20 mouse cellular contexts compared by ENCODE assay signal in genomic region chr11:83045642-83046041, GRCm38 (mm10). TPM values are rescaled to one million over a fixed set of nuclear protein-coding genes. Genes with fewer than 3 reads are reported as not detected.
DNase-seq lines count a peak whose midpoint lies in the region; ATAC-seq and TF ChIP-seq lines count a peak whose summit lies in the region.
"Had no signal": no experiment of that assay in that cellular context is flagged by ENCODE, and none has a peak within 500 bp of the region (broad histone marks: within the 10 kb centered on the region; RNA-seq: fewer than 3 reads in every experiment).

No protein-coding gene starts in this region.

- H3K9me3 ChIP-seq in midbrain, embryonic 10.5 days (replicated peaks) = peaks cover 3% of the 10 kb centered on the region; the same call in 1 of the 2 replicates
- H3K9me3 ChIP-seq: embryonic facial prominence, embryonic 13.5 days; heart, embryonic 10.5 days; hindbrain, embryonic 15.5 days; neural tube, embryonic 15.5 days had no signal

- H3K36me3 ChIP-seq in midbrain, embryonic 10.5 days = no peaks in the 10 kb centered on the region
- H3K36me3 ChIP-seq: embryonic facial prominence, embryonic 13.5 days; heart, embryonic 10.5 days; hindbrain, embryonic 15.5 days; neural tube, embryonic 15.5 days had no signal

- H3K4me3 ChIP-seq in bone marrow macrophage, adult 2 months (ENCODE audit: insufficient read depth, low read length) = no peak overlapping the region
- H3K4me3 ChIP-seq in midbrain, embryonic 10.5 days = no peak overlapping the region
- H3K4me3 ChIP-seq: embryonic facial prominence, embryonic 13.5 days; heart, embryonic 10.5 days; hindbrain, embryonic 15.5 days; neural tube, embryonic 15.5 days had no signal

- intact Hi-C loops in heart, postnatal 25 days (cut with DNase I) = loop anchor here (5.0 kb wide), 1 partner anchor 152 kb away; no protein-coding TSS in a partner anchor

- no peaks in the 10 kb centered on the region for H3K27me3 ChIP-seq in midbrain, embryonic 10.5 days (ENCODE audit: low read depth, poor library complexity, severe bottlenecking)
- H3K27me3 ChIP-seq: embryonic facial prominence, embryonic 13.5 days; hindbrain, embryonic 15.5 days; neural tube, embryonic 15.5 days had no signal

- no peak for TF ChIP-seq CTCF in bone marrow macrophage, adult 2 months (IDR thresholded peaks at IDR 0.05; ENCODE audit: low read depth, low read length)

- WGBS in midbrain, embryonic 10.5 days = 85% methylated on average over 3 of the region's 3 CpGs

- TF ChIP-seq POLR2A in bone marrow macrophage, adult 2 months (IDR thresholded peaks at IDR 0.05; ENCODE audit: borderline replicate concordance, low read depth, low read length) = no peak

- peak; percentile 86 for DNase-seq in heart, adult 11 months
- DNase-seq in heart, postnatal 25 days (ENCODE audit: low spot score) = no peak
- DNase-seq in 416B (ENCODE audit: low read depth) = peak; percentile 46
- no peak for DNase-seq in midbrain, embryonic 10.5 days (ENCODE audit: low spot score)
- DNase-seq in spleen, adult 18-20 months = no peak
- DNase-seq: cerebellum, adult 2 months; cerebellum, postnatal 25 days; embryo, embryonic 11 days; kidney, adult 8-10 months; kidney, postnatal 10 days; lung, adult 2 months; lung, postnatal 4 days; thymus, postnatal 14 days had no signal

- ATAC-seq in monocyte, adult 5-6 weeks (replicated peaks; ENCODE audit: insufficient number of reproducible peaks, low FRiP score, low TSS enrichment, poor library complexity, severe bottlenecking) = peak; percentile 47; the same call in 1 of the 2 replicates
- ATAC-seq: forebrain, embryonic 14.5 days had no signal

- H3K27ac ChIP-seq in bone marrow macrophage, adult 2 months (ENCODE audit: insufficient read depth, low read depth, low read length) = peak overlapping the region; percentile 95
- no peak overlapping the region for H3K27ac ChIP-seq in midbrain, embryonic 10.5 days (replicated peaks)
- H3K27ac ChIP-seq: embryonic facial prominence, embryonic 13.5 days; heart, embryonic 10.5 days; hindbrain, embryonic 15.5 days; neural tube, embryonic 15.5 days had no signal

- H3K4me1 ChIP-seq in bone marrow macrophage, adult 2 months (ENCODE audit: control insufficient read depth, insufficient read depth, low read length) = peaks cover 26% of the 10 kb centered on the region
- no peaks in the 10 kb centered on the region for H3K4me1 ChIP-seq in midbrain, embryonic 10.5 days
- H3K4me1 ChIP-seq: embryonic facial prominence, embryonic 13.5 days; heart, embryonic 10.5 days; hindbrain, embryonic 15.5 days; neural tube, embryonic 15.5 days had no signal

RNA-seq across cellular contexts. Expression of gene Slfn2, which starts 19.3 kb away (rescaled TPM):
- total RNA-seq in heart, postnatal 25 days (2021) = 1 to 10 TPM; 3.2 to 3.8 TPM
- 346 and 355 TPM in 2 replicates for polyA plus RNA-seq in bone marrow macrophage, adult 2 months (2012; ENCODE audit: insufficient read depth, insufficient read length, missing spikeins)
- total RNA-seq in monocyte, adult 5-6 weeks (2017) = 546 to 771 TPM (median 642 TPM) in 3 replicates
- polyA plus RNA-seq in midbrain, embryonic 10.5 days (2016; fragmentation: Nextera tagmentation; extraction: Ambion mirVana) = 0.85 and 1.6 TPM in 2 replicates

RNA-seq across cellular contexts. Expression of gene Slfn8, which starts 25.0 kb away (rescaled TPM):
- under 1 TPM; 0.55 to 0.89 TPM for total RNA-seq in heart, postnatal 25 days (2021)
- 63.6 and 69.5 TPM in 2 replicates for polyA plus RNA-seq in bone marrow macrophage, adult 2 months (2012; ENCODE audit: insufficient read depth, insufficient read length, missing spikeins)
- 32.7 to 79.3 TPM (median 34.1 TPM) in 3 replicates for total RNA-seq in monocyte, adult 5-6 weeks (2017)
- polyA plus RNA-seq in midbrain, embryonic 10.5 days (2016; fragmentation: Nextera tagmentation; extraction: Ambion mirVana) = 0.19 and 0.24 TPM in 2 replicates

RNA-seq across cellular contexts. Expression of gene Slfn9, which starts 54.0 kb away (rescaled TPM):
- total RNA-seq in heart, postnatal 25 days (2021) = 1 to 10 TPM; 1.1 to 1.5 TPM
- polyA plus RNA-seq in bone marrow macrophage, adult 2 months (2012; ENCODE audit: insufficient read depth, insufficient read length, missing spikeins) = 19.8 and 21.1 TPM in 2 replicates
- total RNA-seq in monocyte, adult 5-6 weeks (2017) = 7.5 to 17.2 TPM (median 7.7 TPM) in 3 replicates
- polyA plus RNA-seq in midbrain, embryonic 10.5 days (2016; fragmentation: Nextera tagmentation; extraction: Ambion mirVana) = 7.4 and 9.3 TPM in 2 replicates

Comparison
In these comparisons a context has a peak if more than half of its experiments do, and no peak if none do; other contexts are left out.
1. DNase-seq: peak in heart, adult 11 months (single experiment) and 416B (single experiment); none in heart, postnatal 25 days (single experiment), midbrain, embryonic 10.5 days (single experiment) and spleen, adult 18-20 months (0 of 2).
2. RNA of gene Slfn2, which starts 19.3 kb away (total RNA-seq): 546 to 771 TPM in monocyte, adult 5-6 weeks; 3.2 to 3.8 TPM in heart, postnatal 25 days; every median in the first group is over 100 times any median in the second.
3. RNA of gene Slfn8, which starts 25.0 kb away (total RNA-seq): 32.7 to 79.3 TPM in monocyte, adult 5-6 weeks; 0.55 to 0.89 TPM in heart, postnatal 25 days; every median in the first group is over 10 times any median in the second.